Mouse (Mus musculus) layer of hippocampus, adult 9-11 months (tissue): ENCODE measurements at regions not wholly inside any gene's neighbourhood (a gene's known extent, or its start where the extent isn't known, plus 50 kb on each side); places are given as distances from the start of the nearest gene placed in this dataset.
"Not testable (repeated sequence)": the region's sequence is repeated elsewhere in the genome, so short reads cannot be mapped to it uniquely, and the experiment has no call there.

Source experiments
- DNase-seq: peaks from one replicate; pipeline ENCODE4 v3.0.0; 2022

- DNase-seq: no peak
Observed at GRCm38 (mm10) chr13:99128979-99129378, 55.6 kb upstream of the Zfp366 start.

DNA sequence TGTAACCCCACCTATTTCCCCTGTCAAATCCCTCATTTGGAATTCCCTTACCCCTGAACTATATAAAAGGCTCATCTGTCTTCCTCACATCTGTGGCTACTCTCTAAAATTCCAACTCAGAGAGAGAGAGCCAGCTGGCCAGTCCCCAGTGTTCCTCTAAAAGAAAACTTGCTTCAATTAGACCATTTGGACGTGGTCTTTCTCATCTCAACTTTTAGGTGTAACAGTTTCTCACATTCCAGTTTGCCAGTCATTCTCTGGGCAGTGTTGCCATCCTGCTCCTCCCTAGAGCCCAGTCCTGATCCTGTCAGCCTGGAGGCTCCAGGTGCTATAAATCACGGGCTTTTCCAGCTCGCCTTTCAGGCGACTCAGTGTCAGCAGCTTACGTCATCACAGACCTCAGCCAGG is 56.3 kb upstream of the Zfp366 start:
- no peak for DNase-seq

- DNase-seq: no peak
Observed at GRCm38 (mm10) chr13:99127716-99128115, 56.9 kb upstream of the Zfp366 start.

DNA sequence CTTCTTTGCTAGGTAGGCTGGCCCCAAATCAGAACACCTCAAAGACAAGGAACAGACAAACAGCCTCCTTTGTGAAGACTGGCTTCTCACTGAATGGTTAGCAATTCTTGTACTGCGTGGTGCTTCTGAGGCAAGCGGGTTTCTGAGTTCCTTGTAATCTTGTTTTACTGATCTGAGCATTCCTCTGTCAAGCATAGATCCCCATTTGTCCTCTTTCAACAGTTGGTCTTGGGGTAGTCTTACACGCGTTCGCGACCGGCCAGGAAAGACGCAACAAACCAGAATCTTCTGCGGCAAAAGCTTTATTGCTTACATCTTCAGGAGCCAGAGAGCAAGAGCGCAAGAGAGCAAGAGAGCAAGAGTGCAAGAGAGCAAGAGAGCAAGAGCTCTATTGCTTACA is 57.7 kb upstream of the Zfp366 start:
- DNase-seq: not testable (repeated sequence)

- no peak for DNase-seq
Observed at GRCm38 (mm10) chr13:99126538-99126937, 58.1 kb upstream of the Zfp366 start.

DNA sequence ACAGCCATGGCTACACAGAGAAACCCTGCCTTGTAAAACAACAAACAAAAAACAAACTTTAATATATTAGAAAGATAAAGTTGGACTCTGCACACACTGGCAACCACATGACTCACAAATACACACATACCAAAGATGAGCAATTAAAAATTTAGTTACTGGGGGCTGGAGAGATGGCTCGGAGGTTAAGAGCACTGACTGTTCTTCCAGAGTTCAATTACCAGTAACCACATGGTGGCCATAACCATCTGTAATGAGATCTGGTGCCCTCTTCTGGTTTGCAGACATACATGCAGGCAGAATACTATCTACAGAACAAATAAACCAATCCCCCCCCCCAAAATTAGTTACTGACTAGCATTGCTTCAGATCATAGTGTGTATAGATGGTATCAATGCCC is 58.7 kb upstream of the Zfp366 start:
- DNase-seq: no peak

GRCm38 (mm10) chr13:99124894-99125570 is 59.6 kb upstream of the Zfp366 start:
- DNase-seq: no peak

DNA sequence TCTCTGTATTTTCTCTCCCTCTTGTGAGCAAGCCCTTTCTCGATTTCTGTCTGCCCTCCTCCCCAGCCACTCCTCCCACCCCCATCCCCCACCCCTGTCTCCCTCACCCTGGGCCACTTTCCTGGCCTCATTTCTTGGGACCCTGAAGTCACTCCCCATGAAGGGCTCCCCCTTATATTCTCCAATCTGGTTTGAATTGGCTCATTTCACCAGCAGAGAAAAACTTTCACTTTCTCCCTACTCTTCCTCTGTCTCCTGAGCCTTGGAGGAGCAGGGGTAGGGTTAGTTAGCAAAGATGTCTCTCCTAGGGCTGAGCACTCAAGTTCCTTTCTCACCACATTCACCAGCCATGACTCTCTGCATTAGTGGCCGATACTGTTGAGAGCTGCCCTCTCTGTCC is 60.5 kb upstream of the Zfp366 start:
- no peak for DNase-seq

GRCm38 (mm10) chr13:99123476-99124140 is 61.0 kb upstream of the Zfp366 start:
- no peak for DNase-seq

- not testable (repeated sequence) for DNase-seq
Observed at GRCm38 (mm10) chr13:99122539-99122938, 62.1 kb upstream of the Zfp366 start.

DNA sequence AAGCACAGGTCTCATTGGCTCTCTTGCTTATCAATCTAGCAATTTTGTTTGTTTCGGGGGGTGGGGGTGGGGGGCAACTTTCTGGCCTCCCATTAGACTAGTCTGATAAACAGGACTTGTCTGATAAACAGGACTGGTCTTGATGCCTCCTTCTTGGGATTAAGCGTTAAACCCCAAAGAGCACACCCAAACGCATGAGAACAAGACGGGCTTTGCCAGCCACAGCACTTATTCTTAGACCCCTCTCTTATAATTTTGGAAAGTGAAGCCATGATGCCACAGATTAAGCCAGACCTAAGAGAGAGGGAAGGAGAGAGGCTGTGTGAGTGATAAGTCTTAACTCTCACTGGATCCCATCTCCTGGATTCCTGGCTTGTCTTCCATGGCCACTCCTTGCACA is 63.5 kb upstream of the Zfp366 start:
- DNase-seq: no peak

DNA sequence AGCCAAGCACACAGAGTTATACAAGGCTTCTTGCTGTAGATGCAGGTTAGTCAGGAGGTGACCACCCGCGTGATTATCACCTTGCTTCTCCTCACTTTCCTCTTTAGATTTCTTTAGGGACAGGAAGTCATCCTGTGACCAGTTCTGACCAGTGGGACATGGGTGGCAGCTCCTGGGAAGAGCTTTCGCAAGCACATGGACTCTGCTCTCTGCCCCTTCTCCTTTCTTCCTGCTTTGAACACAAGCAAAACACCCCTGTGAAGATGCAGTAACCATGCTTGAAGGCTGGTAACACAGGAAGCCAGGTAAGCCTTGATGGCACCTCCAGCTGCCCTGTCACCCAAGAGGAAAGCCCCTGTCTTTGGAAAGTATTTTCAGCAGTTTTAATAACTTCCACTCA is 64.7 kb upstream of the Zfp366 start:
- no peak for DNase-seq

GRCm38 (mm10) chr13:99118901-99119300 is 65.7 kb upstream of the Zfp366 start:
- DNase-seq: no peak

DNA sequence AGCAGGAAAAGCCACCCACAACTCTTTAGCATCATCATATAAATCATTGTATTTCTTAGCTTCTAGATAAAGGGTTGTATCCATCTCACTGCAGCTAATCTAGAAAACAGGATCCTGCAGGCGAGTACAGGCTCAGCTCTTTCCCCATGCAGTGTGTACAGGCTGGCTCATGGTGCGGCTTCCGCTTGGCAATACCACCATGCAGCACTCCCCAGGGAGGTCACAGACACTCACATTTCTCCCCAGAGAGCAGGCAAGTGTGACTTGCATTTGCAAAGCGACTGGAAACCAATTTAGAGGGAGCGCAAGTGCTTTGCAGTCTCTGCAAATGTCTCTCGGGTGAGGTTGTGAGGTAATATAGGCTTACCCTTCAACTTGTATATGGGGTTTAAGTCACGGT is 69.1 kb upstream of the Zfp366 start:
- DNase-seq: no peak

GRCm38 (mm10) chr13:99114565-99114964 is 70.1 kb upstream of the Zfp366 start:
- DNase-seq: no peak

GRCm38 (mm10) chr13:99111736-99112386 is 72.8 kb upstream of the Zfp366 start:
- DNase-seq: no peak

DNA sequence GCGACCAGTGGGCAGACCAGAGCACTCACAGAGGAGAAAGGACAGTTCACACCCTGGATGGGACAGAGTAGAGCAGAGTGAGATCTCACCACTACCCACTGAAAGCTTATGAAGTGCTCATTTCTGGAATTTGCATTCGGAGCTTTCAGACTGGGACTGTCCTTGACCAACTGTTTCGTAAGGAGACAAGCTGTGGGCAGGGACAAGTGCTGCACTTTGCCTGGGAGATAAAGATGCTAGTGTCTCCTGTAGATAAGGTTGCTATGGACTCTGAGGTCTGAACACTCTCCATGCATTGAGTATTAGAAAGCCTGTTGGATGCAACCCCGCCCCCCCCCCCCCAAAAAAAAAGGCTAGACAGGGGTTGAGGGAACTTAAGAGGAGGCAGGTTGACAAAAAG is 76.6 kb upstream of the Zfp366 start:
- DNase-seq: no peak

- DNase-seq: no peak
Observed at GRCm38 (mm10) chr13:99102089-99102681, 82.4 kb upstream of the Zfp366 start.

- DNase-seq: peak; percentile 84
Observed at GRCm38 (mm10) chr13:99100430-99101409, 83.9 kb upstream of the Zfp366 start.

DNA sequence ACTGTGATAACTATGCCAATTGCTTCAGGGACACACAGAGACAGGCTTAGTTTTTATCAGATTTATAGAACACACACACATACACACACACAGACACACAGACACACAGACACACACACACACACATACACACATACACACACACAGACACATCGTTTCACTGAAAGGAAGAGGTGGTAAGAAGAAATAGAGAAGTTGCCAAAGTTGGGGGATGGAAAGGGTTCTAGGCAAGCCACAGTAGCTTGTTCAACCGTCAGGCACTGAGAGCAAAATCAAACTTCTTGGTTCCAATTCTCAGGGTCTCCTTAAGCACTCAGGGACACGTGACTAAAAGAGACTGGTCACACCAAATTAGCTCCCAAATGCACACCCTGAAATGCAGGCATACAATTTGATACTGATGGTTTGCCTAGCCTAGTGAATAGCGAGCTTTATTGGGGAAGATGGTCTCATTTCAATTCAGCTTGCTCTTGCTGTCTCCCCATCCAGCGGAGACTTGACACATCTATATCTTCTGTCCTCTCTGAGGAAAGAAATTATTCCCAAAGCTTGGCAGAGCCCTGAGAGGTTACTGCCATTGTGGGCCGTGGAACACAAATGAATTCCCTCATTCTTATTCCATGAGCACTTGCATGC is 84.7 kb upstream of the Zfp366 start:
- no peak for DNase-seq

DNA sequence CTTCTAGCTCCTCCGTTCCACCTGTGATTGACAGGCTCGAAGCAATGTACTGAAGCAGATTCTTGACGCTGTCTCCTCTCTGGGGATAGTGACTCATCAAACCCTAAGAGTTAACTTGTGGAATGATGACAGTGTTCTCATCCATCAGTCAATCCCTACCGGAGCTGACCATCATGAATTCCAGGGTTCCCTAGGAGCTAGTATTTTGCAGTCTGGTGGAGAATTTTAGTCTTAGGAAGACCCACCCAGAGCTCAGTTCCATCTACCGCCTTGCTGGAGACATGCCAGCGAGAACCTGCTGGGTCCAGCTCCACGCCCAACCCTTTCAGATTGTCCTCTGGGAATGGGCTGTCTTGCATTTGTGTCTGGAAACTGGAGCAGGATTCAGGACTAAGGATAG is 85.4 kb upstream of the Zfp366 start:
- no peak for DNase-seq
